Mouse (Mus musculus) large intestine, adult 2 months (tissue): ENCODE data around the gene Col11a2. TPM values are rescaled to one million over a fixed set of nuclear protein-coding genes. Genes with fewer than 3 reads are reported as not detected.
A peak's percentile ranks its signal among the peaks of the same experiment; 100 is the strongest.

ENCODE experiments used
- DNase-seq: peaks from one replicate; pipeline ENCODE4 v3.0.0-alpha.2; 2012; ENCODE audit warnings: low read depth, low spot score
- WGBS: fragments of 180-500 bp; shearing (Covaris S2); methylation state at CpG from one replicate; pipeline ENCODE4 v1.1.7; 2018; 5-methylcytosine and 5-hydroxymethylcytosine counted together
- polyA plus RNA-seq: library from polyadenylated mRNA; depleted of rRNA; stranded (reverse); fragments of >200 nt; gene quantifications from 2 replicates; pipeline ENCODE4 v1.2.3, GENCODE M21; 2012

The Col11a2 gene
- polyA plus RNA-seq, 1 experiment = 0.60 TPM

GRCm38 (mm10) chr17:34039562-34040450 lies 569 bp downstream of the Col11a2 start:
- DNase-seq = no peak
- WGBS = 17% methylated on average over 17 of the region's 17 CpGs

DNA sequence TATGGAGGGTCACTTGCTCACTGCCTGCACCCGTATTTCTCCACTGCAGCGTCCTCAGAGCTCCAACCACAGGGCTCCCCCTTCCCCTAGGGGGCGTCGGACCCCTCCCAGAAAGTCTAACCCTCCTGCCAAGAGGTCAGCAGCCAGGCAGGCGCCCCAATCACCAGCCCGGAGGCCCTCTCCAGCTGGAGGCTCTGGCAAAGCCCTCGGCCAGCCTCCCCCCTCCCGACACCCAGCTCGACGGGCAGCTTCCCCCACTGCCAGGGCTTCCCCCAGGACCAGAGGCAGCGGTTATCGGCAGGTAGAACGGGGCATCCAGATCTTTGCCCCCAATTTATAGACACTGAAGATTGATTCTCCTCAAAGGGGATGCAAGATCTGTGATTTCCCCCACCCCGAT lies 6.7 kb downstream of the Col11a2 start:
- WGBS = 82% methylated on average over 14 of the region's 14 CpGs
- DNase-seq = no peak

DNA sequence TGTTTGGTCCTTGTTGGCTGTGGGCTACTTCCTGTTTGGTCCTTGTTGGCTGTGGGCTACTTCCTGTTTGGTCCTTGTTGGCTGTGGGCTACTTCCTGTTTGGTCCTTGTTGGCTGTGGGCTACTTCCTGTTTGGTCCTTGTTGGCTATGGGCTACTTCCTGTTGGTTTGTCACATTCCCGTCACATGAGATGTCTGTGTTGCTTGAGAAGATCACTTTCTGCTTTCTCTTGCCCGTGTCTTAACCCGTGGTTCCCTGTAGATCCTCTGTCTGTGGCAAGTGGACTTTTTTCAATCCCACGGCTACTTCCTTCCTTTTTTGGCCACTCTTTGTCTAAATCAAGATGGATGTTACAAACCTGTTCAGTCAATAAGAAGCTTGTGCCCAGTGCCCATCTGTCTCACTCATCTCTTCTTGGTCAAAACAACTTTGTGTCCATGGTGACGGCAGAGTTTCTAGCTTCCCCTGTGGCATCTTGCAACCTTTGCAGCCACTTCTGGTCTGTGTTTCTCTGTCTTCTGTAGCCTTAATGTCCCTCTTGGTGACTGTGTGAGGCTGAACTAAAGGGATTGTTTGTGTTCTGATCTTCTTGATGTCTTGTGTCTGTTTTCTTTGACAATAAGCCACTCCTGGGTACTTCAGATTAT lies 8.3 kb downstream of the Col11a2 start:
- WGBS = 89% methylated on average over 5 of the region's 5 CpGs
- DNase-seq = no peak

GRCm38 (mm10) chr17:34057224-34057623 lies 18.0 kb downstream of the Col11a2 start:
- 71% methylated on average over 7 of the region's 7 CpGs for WGBS
- DNase-seq = no peak

GRCm38 (mm10) chr17:34068864-34069263 lies 29.6 kb downstream of the Col11a2 start:
- 32% methylated on average over 3 of the region's 3 CpGs for WGBS
- no peak for DNase-seq

- 61% methylated on average over 5 of the region's 5 CpGs for WGBS
- no peak for DNase-seq
These were observed 32.9 kb downstream of the Col11a2 start for GRCm38 (mm10) chr17:34072091-34072490.

- 37% methylated on average over 7 of the region's 7 CpGs for WGBS
- peak; percentile 33 for DNase-seq
These were observed 36.0 kb downstream of the Col11a2 start for GRCm38 (mm10) chr17:34075271-34075670.

GRCm38 (mm10) chr17:34077549-34077948 lies 38.3 kb downstream of the Col11a2 start:
- WGBS = under 1% methylated on average over 9 of the region's 9 CpGs
- DNase-seq = peak; percentile 65

- DNase-seq = no peak
- 60% methylated on average over 4 of the region's 4 CpGs for WGBS
These were observed 38.9 kb downstream of the Col11a2 start for GRCm38 (mm10) chr17:34078148-34078547.

DNA sequence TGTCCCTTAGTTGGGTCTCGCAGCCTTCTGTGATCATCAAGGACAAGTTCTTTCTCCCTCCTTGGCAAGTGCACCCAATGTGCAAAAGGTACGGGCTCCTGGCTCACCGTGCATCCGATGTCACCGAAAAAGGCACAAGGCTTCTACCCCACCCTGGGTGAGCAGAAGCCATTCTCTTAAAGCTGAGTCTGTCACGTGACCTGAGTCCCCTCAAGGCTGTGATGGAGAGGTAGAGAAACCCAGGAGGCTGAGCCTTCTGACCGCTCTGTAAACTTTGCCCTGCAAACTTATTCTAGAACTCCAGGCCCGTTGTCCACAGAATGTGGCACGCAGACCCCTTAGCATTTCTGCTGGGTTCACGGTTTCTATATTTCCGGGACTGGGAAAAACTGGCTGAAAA lies 39.8 kb downstream of the Col11a2 start:
- DNase-seq = no peak
- 84% methylated on average over 11 of the region's 11 CpGs for WGBS

DNA sequence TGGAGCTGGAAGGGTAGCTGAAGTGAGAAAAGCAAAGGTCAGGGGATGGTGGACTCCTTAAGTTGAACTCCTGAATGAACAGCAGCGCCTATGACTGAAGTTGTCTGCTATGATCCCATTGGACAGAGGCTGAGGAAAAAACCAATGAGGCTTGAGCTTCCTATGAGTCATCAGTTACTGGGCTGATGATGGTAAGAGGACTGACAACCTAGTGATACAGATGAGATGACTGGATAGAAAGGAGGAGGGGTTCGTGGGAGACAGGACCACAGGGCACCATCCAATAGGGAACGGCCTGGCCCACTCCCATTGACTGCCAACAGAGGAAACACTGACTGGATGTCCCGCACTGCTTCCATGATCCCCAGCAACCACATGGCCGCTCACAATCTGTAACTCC lies 40.4 kb downstream of the Col11a2 start:
- WGBS = 25% methylated on average over 5 of the region's 5 CpGs
- peak; percentile 57 for DNase-seq

DNA sequence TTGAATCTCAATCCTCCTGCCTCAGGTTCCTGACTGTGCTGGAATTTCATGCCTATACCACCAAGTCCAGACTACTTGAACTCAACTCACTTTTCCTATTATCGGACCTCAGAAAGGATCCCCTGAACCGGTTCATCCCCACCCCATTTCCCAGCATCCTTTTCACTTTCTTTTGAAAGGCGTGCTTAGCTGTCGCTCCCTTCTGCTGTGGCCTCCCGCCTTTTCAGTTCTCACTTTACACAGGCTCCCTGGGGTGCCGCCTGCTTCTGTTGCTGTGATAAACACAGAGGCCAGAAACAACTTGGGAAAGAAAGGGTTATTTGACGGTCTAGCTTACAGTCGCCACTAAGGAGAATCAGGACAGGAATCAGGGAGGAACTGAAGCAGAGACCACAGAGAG lies 43.9 kb downstream of the Col11a2 start:
- 11% methylated on average over 8 of the region's 8 CpGs for WGBS
- DNase-seq = no peak

DNA sequence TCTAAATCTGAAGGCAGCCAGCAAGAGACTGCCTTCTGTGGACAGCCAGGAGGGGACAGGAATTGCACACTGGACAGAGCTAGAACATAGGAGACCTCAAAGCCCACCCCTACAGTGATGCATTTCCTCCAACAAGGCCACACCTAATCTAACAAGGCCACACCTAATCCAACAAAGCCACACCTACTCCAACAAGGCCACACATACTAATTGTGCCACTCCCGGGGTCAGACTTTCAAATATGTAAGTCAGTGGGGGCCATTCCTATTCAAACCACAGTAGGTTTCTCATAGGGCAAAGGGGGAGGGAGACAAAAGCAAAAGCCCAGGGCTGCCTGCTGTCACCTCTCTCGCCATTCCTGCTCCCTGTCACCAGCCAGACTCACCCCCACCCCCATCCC lies 48.1 kb downstream of the Col11a2 start:
- no peak for DNase-seq
- 51% methylated on average over 2 of the region's 2 CpGs for WGBS

GRCm38 (mm10) chr17:34088124-34088523 lies 48.9 kb downstream of the Col11a2 start:
- 68% methylated on average over 11 of the region's 11 CpGs for WGBS
- no peak for DNase-seq

GRCm38 (mm10) chr17:34090923-34091322 lies 51.7 kb downstream of the Col11a2 start:
- DNase-seq = no peak
- 58% methylated on average over 7 of the region's 7 CpGs for WGBS

DNA sequence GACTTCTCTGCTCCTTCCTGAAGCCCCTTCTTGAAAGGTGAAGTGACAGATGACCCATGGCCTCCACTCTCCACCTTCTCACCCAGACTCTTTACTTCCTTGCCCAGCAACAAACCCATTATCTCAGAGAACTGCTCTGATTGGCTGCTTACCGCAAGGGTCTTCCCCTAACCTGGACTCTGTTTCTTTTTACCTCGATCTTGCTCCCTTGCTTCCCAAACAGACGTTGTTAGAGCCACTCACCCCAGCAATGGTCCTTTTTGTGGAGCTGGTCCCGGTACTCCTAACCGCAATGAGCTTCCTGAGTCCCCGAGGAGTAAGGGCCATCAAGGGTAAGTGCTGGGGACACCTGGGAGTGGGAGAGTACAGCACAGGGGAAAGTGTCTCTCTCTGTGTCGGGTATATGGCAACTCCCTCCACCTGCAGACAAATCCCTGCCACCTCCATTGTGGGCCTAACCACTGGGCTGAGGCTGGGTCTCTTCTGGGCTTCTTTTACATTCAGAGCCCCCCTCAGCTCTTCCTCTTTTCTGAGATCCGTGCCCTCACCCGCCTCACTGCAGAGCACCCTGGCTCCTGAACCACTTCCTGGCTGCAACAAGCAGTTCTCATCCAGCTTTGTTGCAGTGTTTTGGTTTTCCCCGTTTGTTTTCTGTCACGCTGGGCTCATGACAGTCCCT lies 53.1 kb downstream of the Col11a2 start, which contains the start of gene H2-Oa:
Gene H2-Oa (plus strand): TSS at position 144 of the 679 bp plus-strand sequence.
- no peak for DNase-seq
- 42% methylated on average over 11 of the region's 11 CpGs for WGBS

GRCm38 (mm10) chr17:34093199-34093874 lies 54.1 kb downstream of the Col11a2 start:
- 43% methylated on average over 7 of the region's 7 CpGs for WGBS
- DNase-seq = no peak

GRCm38 (mm10) chr17:34094283-34095035 lies 55.2 kb downstream of the Col11a2 start:
- 85% methylated on average over 27 of the region's 27 CpGs for WGBS
- no peak for DNase-seq

DNA sequence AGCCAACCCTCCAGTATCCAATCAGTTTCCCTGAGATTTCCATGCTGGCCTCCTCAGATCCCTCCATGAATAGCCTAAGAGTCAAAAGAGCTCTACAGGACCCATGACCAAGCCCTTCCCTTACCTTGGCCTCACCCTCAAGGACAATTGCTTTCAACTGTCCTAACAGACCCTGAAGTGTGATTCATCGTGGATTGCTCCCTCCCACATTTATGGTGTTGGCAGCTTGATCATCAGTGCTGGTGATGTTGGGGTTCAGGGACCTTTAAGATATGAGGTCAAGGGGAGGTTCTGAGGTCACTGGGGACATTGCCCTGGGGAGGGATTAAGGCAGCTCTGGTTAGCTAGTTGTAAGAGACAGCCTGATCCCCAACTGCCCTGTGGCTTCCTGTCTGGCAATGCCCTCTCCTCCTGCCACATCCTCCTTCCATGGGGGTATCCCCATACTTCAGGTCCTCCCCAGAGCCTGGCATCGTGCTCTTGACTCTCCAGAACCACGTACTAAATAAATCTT lies 57.3 kb downstream of the Col11a2 start:
- WGBS = 39% methylated on average over 3 of the region's 3 CpGs
- DNase-seq = no peak
